Mouse (Mus musculus) heart, postnatal 14 days (tissue): ENCODE data around the gene Olfr588-ps1. TPM values are rescaled to one million over a fixed set of nuclear protein-coding genes. Genes with fewer than 3 reads are reported as not detected.
"Not testable (repeated sequence)": the region's sequence is repeated elsewhere in the genome, so short reads cannot be mapped to it uniquely, and the experiment has no call there.

Experiments
- DNase-seq, 2 experiments: peaks; one replicate each; pipeline ENCODE4 v3.0.0; 2021 to 2022
- intact Hi-C: fragments of 180-260 bp; cut with DNase I; formaldehyde crosslinking; loops from one replicate; pipeline ENCODE4 v1.15.1; 2025
- long read RNA-seq, 2 experiments: library from polyadenylated mRNA; stranded (forward); transcript quantifications; one replicate each; pipeline ENCODE4 v2.0.0; 2021
- total RNA-seq, 2 experiments: library from RNA; stranded (reverse); gene quantifications; 2 replicates each; pipeline ENCODE4 v1.2.3; 2021

Gene Olfr588-ps1
- total RNA-seq, result not detected
- long read RNA-seq, experiment 1, result 0 reads
- long read RNA-seq, experiment 2, result 0 reads

DNA sequence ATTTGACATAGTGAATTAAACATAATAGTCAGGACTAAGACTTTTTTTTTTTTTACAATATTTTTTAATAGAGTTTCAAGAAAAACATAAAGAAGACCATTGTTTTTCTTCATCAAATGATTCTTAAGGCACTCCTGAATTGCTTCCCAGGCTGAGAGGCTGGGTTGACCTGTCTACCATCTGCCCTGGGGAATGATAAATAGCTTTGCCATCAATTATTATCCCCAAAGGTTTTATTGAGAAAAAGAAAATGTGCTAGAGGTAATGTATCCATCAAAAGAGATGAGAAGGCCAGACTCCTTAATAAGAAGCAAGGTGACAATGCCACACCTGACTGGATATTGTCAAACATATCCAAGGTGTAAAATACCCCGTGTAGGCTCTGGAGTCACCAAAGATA lies at the start of gene Olfr588-ps1:
Gene Olfr588-ps1 (plus strand): TSS at position 301 of the 400 bp plus-strand sequence.
- no peak for DNase-seq
- intact Hi-C loops, result no loop called here

DNA sequence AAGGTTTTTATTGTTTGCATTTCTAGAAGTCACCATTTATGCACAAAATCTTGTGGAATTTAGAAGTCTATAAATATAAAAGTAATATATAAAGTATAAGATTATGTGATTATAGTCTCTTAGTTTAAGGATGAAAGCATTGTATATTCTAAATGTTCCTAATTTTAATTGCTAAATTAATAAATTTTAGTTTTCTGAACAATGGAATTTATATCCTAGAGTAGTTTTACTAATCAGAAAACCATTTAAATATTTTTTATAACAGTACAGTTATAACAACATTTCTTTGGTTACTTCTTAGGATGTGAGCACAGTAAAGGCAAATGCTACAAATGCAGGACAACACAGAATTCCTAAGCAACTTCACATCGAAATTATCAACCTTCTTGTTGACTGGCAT lies 43.3 kb upstream of the Olfr588-ps1 start, which contains the start of gene Olfr585:
Gene Olfr585 (plus strand): TSS at position 301 of the 400 bp plus-strand sequence.
- intact Hi-C loops, result no loop called here
- no peak for DNase-seq

DNA sequence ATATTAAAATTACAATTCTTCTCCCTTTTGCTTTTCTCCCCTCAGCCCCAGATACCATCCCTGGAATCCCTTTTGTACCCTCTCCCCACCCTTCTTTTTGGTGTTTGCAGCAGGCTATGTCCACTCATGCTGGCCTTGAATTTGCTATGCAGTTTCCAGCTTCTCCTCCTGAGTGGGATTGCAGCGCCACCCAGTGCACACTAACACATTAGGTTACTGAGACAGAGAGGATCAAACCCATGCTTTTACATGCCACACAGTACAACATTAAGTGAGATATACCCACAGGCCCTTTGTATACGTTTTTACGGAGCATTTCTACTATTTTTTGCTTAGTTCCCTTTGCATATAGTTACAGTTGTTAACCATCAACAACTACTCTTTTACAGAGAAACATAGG lies 21.3 kb upstream of the Olfr588-ps1 start:
- no peak for DNase-seq
- intact Hi-C loops, result no loop called here

DNA sequence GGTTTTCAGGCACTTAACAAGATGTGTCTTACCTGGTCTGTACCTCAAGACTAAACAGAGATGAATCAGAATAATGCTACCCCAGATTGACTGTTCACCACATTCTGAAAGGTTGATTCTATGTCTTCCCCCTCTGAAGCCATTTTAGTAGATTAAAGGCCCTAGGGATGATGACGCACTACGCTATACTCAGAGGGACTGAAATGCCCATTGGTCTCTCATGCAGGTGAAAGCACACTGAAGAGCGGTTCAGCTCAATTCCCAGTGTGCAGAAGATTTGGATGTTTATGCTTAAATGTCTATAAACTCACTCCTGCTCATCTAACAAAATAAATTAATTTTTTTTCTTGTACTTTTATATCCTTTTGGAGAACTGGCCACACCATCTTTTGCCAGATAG lies 15.1 kb upstream of the Olfr588-ps1 start, which contains the start of gene Olfr586:
Gene Olfr586 (minus strand): TSS at position 101 of the 400 bp plus-strand sequence.
- DNase-seq, result no peak
- intact Hi-C loops, result no loop called here

DNA sequence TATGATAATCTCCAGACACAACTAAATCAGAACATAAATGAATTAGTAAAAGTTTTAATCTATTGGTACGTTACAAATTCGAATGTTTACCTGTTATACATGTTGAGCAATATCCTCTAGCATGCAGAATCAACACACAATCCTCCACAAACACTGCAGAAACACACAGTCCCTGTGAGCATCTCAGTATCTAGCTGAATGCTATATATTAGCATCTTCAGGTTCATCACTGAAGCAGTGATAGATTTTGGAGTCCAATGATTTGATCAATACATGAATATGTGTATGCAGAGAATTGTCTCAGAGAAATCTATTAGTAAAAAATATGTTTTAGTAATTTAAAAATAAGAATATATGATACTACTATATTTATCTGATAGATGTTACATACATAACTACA lies 15.6 kb downstream of the Olfr588-ps1 start, which contains the start of gene Olfr589:
Gene Olfr589 (minus strand): TSS at position 101 of the 400 bp plus-strand sequence.
- no peak for DNase-seq
- intact Hi-C loops, result no loop called here

DNA sequence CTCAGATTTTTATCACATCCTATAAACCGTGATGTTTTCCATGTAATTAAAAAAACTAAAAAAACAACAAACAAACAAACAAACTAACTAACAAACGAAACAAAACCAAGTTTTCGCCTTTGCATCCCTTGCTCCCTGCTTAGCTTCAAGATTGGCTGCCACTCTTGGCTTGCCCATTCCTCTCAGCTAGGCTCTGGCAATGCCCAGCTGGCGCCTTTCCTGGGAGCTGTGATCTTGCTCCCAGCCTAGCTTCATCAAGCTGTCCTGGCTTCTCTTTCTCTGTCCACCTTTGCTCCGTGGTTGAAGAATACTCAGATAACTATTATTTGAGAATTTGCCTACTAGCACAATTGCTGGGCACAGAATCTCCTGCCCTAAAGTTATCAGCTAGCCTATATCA lies 29.0 kb downstream of the Olfr588-ps1 start:
- intact Hi-C loops, result no loop called here
- no peak for DNase-seq

DNA sequence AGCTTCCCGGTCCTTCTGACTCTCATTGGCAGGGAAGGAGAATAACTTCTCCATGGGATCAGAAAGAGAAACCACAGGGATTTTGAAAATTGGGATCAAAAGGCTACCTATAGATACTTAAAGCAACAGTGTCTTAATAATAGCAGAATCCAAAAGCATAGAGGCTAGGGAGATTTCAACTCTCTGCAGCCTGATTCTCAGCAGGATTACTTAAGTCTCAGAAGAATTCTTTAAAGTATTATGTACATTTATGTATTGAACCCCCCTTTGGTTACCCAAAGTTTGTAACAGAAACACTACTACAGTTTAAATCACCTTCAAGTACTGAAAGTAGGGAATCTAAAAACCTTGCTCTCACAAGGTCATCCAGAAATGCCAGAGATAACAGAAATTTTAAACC lies 37.6 kb downstream of the Olfr588-ps1 start, which contains the start of gene Olfr591:
Gene Olfr591 (minus strand): TSS at position 101 of the 400 bp plus-strand sequence.
- DNase-seq, result no peak
- intact Hi-C loops, result no loop called here

DNA sequence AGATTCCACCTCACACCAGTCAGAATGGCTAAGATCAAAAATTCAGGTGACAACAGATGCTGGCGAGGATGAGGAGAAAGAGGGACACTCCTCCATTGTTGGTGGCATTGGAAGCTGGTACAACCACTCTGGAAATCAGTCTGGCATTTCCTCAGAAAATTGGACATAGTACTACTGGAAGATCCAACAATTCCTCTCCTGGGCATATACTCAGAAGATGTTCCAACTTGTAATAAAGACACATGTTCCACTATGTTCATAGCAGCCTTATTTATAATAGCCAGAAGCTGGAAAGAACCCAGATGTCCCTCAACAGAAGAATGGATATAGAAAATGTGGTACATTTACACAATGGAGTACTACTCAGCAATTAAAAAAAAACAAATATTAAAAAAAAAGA lies 43.8 kb downstream of the Olfr588-ps1 start, which contains the start of gene Olfr592:
Gene Olfr592 (plus strand): TSS at position 301 of the 400 bp plus-strand sequence.
- DNase-seq, intact Hi-C loops: not testable (repeated sequence)

Other genes with a start within 250 kb of the Olfr588-ps1 start
- not detected for gene Olfr569, start 250.0 kb upstream of the Olfr588-ps1 start, total RNA-seq
- gene Olfr570, start 246.3 kb upstream of the Olfr588-ps1 start, total RNA-seq, result not detected
- gene Olfr571, start 223.3 kb upstream of the Olfr588-ps1 start, total RNA-seq, result not detected
- gene Olfr572, start 216.5 kb upstream of the Olfr588-ps1 start, total RNA-seq, result not detected
- not detected for gene Olfr573-ps1, start 198.3 kb upstream of the Olfr588-ps1 start, total RNA-seq
- not detected for gene Olfr574, start 192.4 kb upstream of the Olfr588-ps1 start, total RNA-seq
- gene Olfr575, start 182.1 kb upstream of the Olfr588-ps1 start, total RNA-seq, result not detected
- not detected for gene Olfr576, start 178.2 kb upstream of the Olfr588-ps1 start, total RNA-seq
- not detected for gene Olfr577, start 164.9 kb upstream of the Olfr588-ps1 start, total RNA-seq
- not detected for gene Olfr578, start 151.6 kb upstream of the Olfr588-ps1 start, total RNA-seq
- gene Olfr582, start 102.9 kb upstream of the Olfr588-ps1 start, total RNA-seq, result not detected
- not detected for gene Olfr583, start 89.6 kb upstream of the Olfr588-ps1 start, total RNA-seq
- gene Olfr584, start 59.0 kb upstream of the Olfr588-ps1 start, total RNA-seq, result not detected
- not detected for gene Olfr585, start 43.2 kb upstream of the Olfr588-ps1 start, total RNA-seq
- gene Olfr586, start 15.2 kb upstream of the Olfr588-ps1 start, total RNA-seq, result not detected
- gene Olfr589, start 15.5 kb downstream of the Olfr588-ps1 start, total RNA-seq, result not detected
- not detected for gene Olfr591, start 37.5 kb downstream of the Olfr588-ps1 start, total RNA-seq
- gene Olfr592, start 43.9 kb downstream of the Olfr588-ps1 start, total RNA-seq, result not detected
- gene Olfr593, start 71.0 kb downstream of the Olfr588-ps1 start, total RNA-seq, result not detected
- not detected for gene Olfr594, start 76.1 kb downstream of the Olfr588-ps1 start, total RNA-seq
- not detected for gene Usp17ld, start 111.6 kb downstream of the Olfr588-ps1 start, total RNA-seq
- gene Olfr596, start 164.8 kb downstream of the Olfr588-ps1 start, total RNA-seq, result not detected
- gene Olfr597, start 175.4 kb downstream of the Olfr588-ps1 start, total RNA-seq, result not detected
- gene Olfr598, start 182.7 kb downstream of the Olfr588-ps1 start, total RNA-seq, result not detected
- gene Olfr599, start 195.0 kb downstream of the Olfr588-ps1 start, total RNA-seq, result not detected
- not detected for gene Olfr600, start 208.8 kb downstream of the Olfr588-ps1 start, total RNA-seq
- gene Olfr601, start 221.8 kb downstream of the Olfr588-ps1 start, total RNA-seq, result not detected
- not detected for gene Olfr603, start 245.3 kb downstream of the Olfr588-ps1 start, total RNA-seq